Mouse (Mus musculus): ENCODE results near the gene Srrm4. TPM values are rescaled to one million over a fixed set of nuclear protein-coding genes. Genes with fewer than 3 reads are reported as not detected.

The Srrm4 gene
- polyA plus RNA-seq, 1 experiment from 2014 or later: 0.90 TPM

GRCm38 (mm10) chr5:116453401-116453851 is 138.2 kb downstream of the Srrm4 start:
- peak overlapping the region; percentile 69 for H3K4me2 ChIP-seq
- no peaks in the 10 kb centered on the region for H3K9me3 ChIP-seq
- peak overlapping the region; percentile 50 for H3K4me3 ChIP-seq
- 4% methylated on average over 27 of the region's 27 CpGs for WGBS
- peak overlapping the region; percentile 55; the same call in 1 of the 2 replicates for H3K27ac ChIP-seq (replicated peaks)
- peaks cover 28% of the 10 kb centered on the region for H3K4me1 ChIP-seq
- H3K27me3 ChIP-seq (replicated peaks): no peaks in the 10 kb centered on the region
- H3K9ac ChIP-seq: peak overlapping the region; percentile 78
- no peaks in the 10 kb centered on the region for H3K36me3 ChIP-seq
- ATAC-seq (ENCODE audit: extremely low read depth, insufficient number of reproducible peaks, low FRiP score, low TSS enrichment): no peak

GRCm38 (mm10) chr5:116450901-116451300 is 140.7 kb downstream of the Srrm4 start:
- H3K4me3 ChIP-seq: no peak overlapping the region
- WGBS: 34% methylated on average over 8 of the region's 8 CpGs
- ATAC-seq (ENCODE audit: extremely low read depth, insufficient number of reproducible peaks, low FRiP score, low TSS enrichment): no peak
- H3K9me3 ChIP-seq: no peaks in the 10 kb centered on the region
- H3K4me2 ChIP-seq: 0 out of 2 replicates have a peak overlapping the region, but pooled peaks have one; percentile 0
- H3K4me1 ChIP-seq: peaks cover 47% of the 10 kb centered on the region
- peak overlapping the region; percentile 60 for H3K27ac ChIP-seq (replicated peaks)
- H3K27me3 ChIP-seq (replicated peaks): peaks cover 4% of the 10 kb centered on the region; the same call in 1 of the 2 replicates
- H3K36me3 ChIP-seq: no peaks in the 10 kb centered on the region
- no peak overlapping the region for H3K9ac ChIP-seq

- H3K4me3 ChIP-seq: peak overlapping the region; percentile 29; the same call in 1 of the 2 replicates
- peak overlapping the region; percentile 63 for H3K4me2 ChIP-seq
- 0 out of 2 replicates have a peak overlapping the region, but pooled peaks have one; percentile 21 for H3K9ac ChIP-seq
- peaks cover 5% of the 10 kb centered on the region for H3K27me3 ChIP-seq (replicated peaks)
- H3K9me3 ChIP-seq: no peaks in the 10 kb centered on the region
- peaks cover 50% of the 10 kb centered on the region for H3K4me1 ChIP-seq
- 7% methylated on average over 8 of the region's 8 CpGs for WGBS
- ATAC-seq (ENCODE audit: extremely low read depth, insufficient number of reproducible peaks, low FRiP score, low TSS enrichment): no peak
- H3K36me3 ChIP-seq: no peaks in the 10 kb centered on the region
- 0 out of 2 replicates have a peak overlapping the region, but pooled peaks have one; percentile 13 for H3K27ac ChIP-seq (replicated peaks)
These were observed 141.9 kb downstream of the Srrm4 start for GRCm38 (mm10) chr5:116449522-116450225.

GRCm38 (mm10) chr5:116448409-116449191 is 143.0 kb downstream of the Srrm4 start:
- H3K27me3 ChIP-seq (replicated peaks): peaks cover 15% of the 10 kb centered on the region
- H3K9ac ChIP-seq: peak overlapping the region; percentile 21; the same call in 1 of the 2 replicates
- WGBS: 4% methylated on average over 10 of the region's 11 CpGs
- H3K36me3 ChIP-seq: no peaks in the 10 kb centered on the region
- H3K4me1 ChIP-seq: peaks cover 50% of the 10 kb centered on the region
- H3K27ac ChIP-seq (replicated peaks): peak overlapping the region; percentile 13; the same call in 1 of the 2 replicates
- H3K4me2 ChIP-seq: peak overlapping the region; percentile 63
- H3K4me3 ChIP-seq: peak overlapping the region; percentile 29
- no peaks in the 10 kb centered on the region for H3K9me3 ChIP-seq
- no peak for ATAC-seq (ENCODE audit: extremely low read depth, insufficient number of reproducible peaks, low FRiP score, low TSS enrichment)

- 24% methylated on average over 11 of the region's 11 CpGs for WGBS
- Histone ChIP-seq H3K9ac (peak overlapping the region; percentile 1; the same call in 1 of the 2 replicates), H3K27me3 (replicated peaks) (peaks cover 18% of the 10 kb centered on the region), H3K36me3 (no peaks in the 10 kb centered on the region), H3K9me3 (no peaks in the 10 kb centered on the region), H3K4me3 (peak overlapping the region; percentile 21), H3K4me2 (peak overlapping the region; percentile 52), H3K27ac (replicated peaks) (no peak overlapping the region), H3K4me1 (peaks cover 54% of the 10 kb centered on the region)
- ATAC-seq (ENCODE audit: extremely low read depth, insufficient number of reproducible peaks, low FRiP score, low TSS enrichment): no peak
These were observed 143.7 kb downstream of the Srrm4 start for GRCm38 (mm10) chr5:116447821-116448350.

- H3K4me1 ChIP-seq: peaks cover 54% of the 10 kb centered on the region
- H3K4me2 ChIP-seq: peak overlapping the region; percentile 58
- ATAC-seq (ENCODE audit: extremely low read depth, insufficient number of reproducible peaks, low FRiP score, low TSS enrichment): no peak
- no peaks in the 10 kb centered on the region for H3K36me3 ChIP-seq
- peak overlapping the region; percentile 35 for H3K4me3 ChIP-seq
- peak overlapping the region; percentile 58; the same call in 1 of the 2 replicates for H3K9ac ChIP-seq
- H3K27me3 ChIP-seq (replicated peaks): peaks cover 18% of the 10 kb centered on the region
- H3K27ac ChIP-seq (replicated peaks): 0 out of 2 replicates have a peak overlapping the region, but pooled peaks have one; percentile 48
- 37% methylated on average over 23 of the region's 23 CpGs for WGBS
- no peaks in the 10 kb centered on the region for H3K9me3 ChIP-seq
These were observed 145.1 kb downstream of the Srrm4 start for GRCm38 (mm10) chr5:116446552-116446951.

- Histone ChIP-seq H3K4me1 (peaks cover 49% of the 10 kb centered on the region), H3K4me3 (peak overlapping the region; percentile 35), H3K36me3 (no peaks in the 10 kb centered on the region), H3K4me2 (peak overlapping the region; percentile 58), H3K9me3 (no peaks in the 10 kb centered on the region), H3K27me3 (replicated peaks) (peaks cover 18% of the 10 kb centered on the region), H3K9ac (peak overlapping the region; percentile 58; the same call in 1 of the 2 replicates), H3K27ac (replicated peaks) (0 out of 2 replicates have a peak overlapping the region, but pooled peaks have one; percentile 48)
- ATAC-seq (ENCODE audit: extremely low read depth, insufficient number of reproducible peaks, low FRiP score, low TSS enrichment): no peak
- WGBS: 33% methylated on average over 10 of the region's 10 CpGs
These were observed 145.8 kb downstream of the Srrm4 start for GRCm38 (mm10) chr5:116445634-116446367.

GRCm38 (mm10) chr5:116444517-116444916 is 147.1 kb downstream of the Srrm4 start:
- Histone ChIP-seq H3K9ac (no peak overlapping the region), H3K4me2 (no peak overlapping the region), H3K4me3 (no peak overlapping the region), H3K4me1 (peaks cover 38% of the 10 kb centered on the region), H3K27ac (replicated peaks) (no peak overlapping the region), H3K27me3 (replicated peaks) (peaks cover 18% of the 10 kb centered on the region), H3K36me3 (no peaks in the 10 kb centered on the region), H3K9me3 (no peaks in the 10 kb centered on the region)
- WGBS: 51% methylated on average over 27 of the region's 27 CpGs
- no peak for ATAC-seq (ENCODE audit: extremely low read depth, insufficient number of reproducible peaks, low FRiP score, low TSS enrichment)

- Histone ChIP-seq H3K27ac (replicated peaks) (no peak overlapping the region), H3K4me2 (no peak overlapping the region), H3K4me1 (peaks cover 29% of the 10 kb centered on the region), H3K27me3 (replicated peaks) (peaks cover 18% of the 10 kb centered on the region), H3K9ac (no peak overlapping the region), H3K9me3 (no peaks in the 10 kb centered on the region), H3K36me3 (no peaks in the 10 kb centered on the region), H3K4me3 (no peak overlapping the region)
- ATAC-seq (ENCODE audit: extremely low read depth, insufficient number of reproducible peaks, low FRiP score, low TSS enrichment): no peak; the same call in 1 of the 2 replicates
- 73% methylated on average over 8 of the region's 8 CpGs for WGBS
These were observed 148.1 kb downstream of the Srrm4 start for GRCm38 (mm10) chr5:116443459-116443940.

GRCm38 (mm10) chr5:116442697-116443458 is 148.7 kb downstream of the Srrm4 start:
- 76% methylated on average over 7 of the region's 7 CpGs for WGBS
- Histone ChIP-seq H3K4me2 (no peak overlapping the region), H3K9me3 (no peaks in the 10 kb centered on the region), H3K4me1 (peaks cover 26% of the 10 kb centered on the region), H3K9ac (no peak overlapping the region), H3K4me3 (no peak overlapping the region), H3K27me3 (replicated peaks) (peaks cover 18% of the 10 kb centered on the region), H3K27ac (replicated peaks) (no peak overlapping the region), H3K36me3 (no peaks in the 10 kb centered on the region)
- no peak for ATAC-seq (ENCODE audit: extremely low read depth, insufficient number of reproducible peaks, low FRiP score, low TSS enrichment)

Data from heart, embryonic 13.5 days (tissue).